Mouse (Mus musculus): Measurements from ENCODE around the gene AB124611. TPM values are rescaled to one million over a fixed set of nuclear protein-coding genes. Genes with fewer than 3 reads are reported as not detected.

Gene AB124611
- total and polyA plus RNA-seq, 2 experiments from 2014 or later: 0.15 to 1.00 TPM

- peaks cover 7% of the 10 kb centered on the region for H3K4me1 ChIP-seq (ENCODE audit: control insufficient read depth, insufficient read depth)
- peak within 1 kb of the TSS; percentile 73 for H3K4me2 ChIP-seq (ENCODE audit: low read depth, low read length)
- no peak for TF ChIP-seq EP300 (IDR thresholded peaks at IDR 0.05; ENCODE audit: low read depth)
- TF ChIP-seq CTCF (IDR thresholded peaks at IDR 0.05; ENCODE audit: low read depth): no peak
- H3K9ac ChIP-seq (replicated peaks; ENCODE audit: low read depth, low read length): peak within 1 kb of the TSS; percentile 86
- no peaks in the 10 kb centered on the region for H3K27me3 ChIP-seq (ENCODE audit: control insufficient read depth, insufficient read depth, low read length)
- H3K36me3 ChIP-seq (replicated peaks; ENCODE audit: control insufficient read depth, insufficient read depth, low read length): 0 out of 2 replicates have a peak, but pooled peaks cover 6% of the 10 kb centered on the region
- H3K9me3 ChIP-seq (replicated peaks; ENCODE audit: control insufficient read depth, low read length): no peaks in the 10 kb centered on the region
- DNase-seq (ENCODE audit: low spot score): no peak
- WGBS: 0% methylated on average over 3 of the region's 52 CpGs
- peak within 1 kb of the TSS; percentile 84 for H3K4me3 ChIP-seq (ENCODE audit: low read depth, low read length)
- no peak for ATAC-seq (ENCODE audit: insufficient read depth, low read depth)
- peak within 1 kb of the TSS; percentile 99 for H3K27ac ChIP-seq (ENCODE audit: low read depth)
Observed at GRCm38 (mm10) chr9:21546789-21547074, 20.8 kb downstream of the AB124611 start, which contains the start of gene Carm1. Gene Carm1 (plus strand): TSS chr9:21546894.

GRCm38 (mm10) chr9:21547075-21547941, 21.3 kb downstream of the AB124611 start:
- Histone ChIP-seq H3K27me3 (ENCODE audit: control insufficient read depth, insufficient read depth, low read length) (no peaks in the 10 kb centered on the region), H3K4me3 (ENCODE audit: low read depth, low read length) (peak overlapping the region; percentile 84), H3K9ac (replicated peaks; ENCODE audit: low read depth, low read length) (peak overlapping the region; percentile 86), H3K36me3 (replicated peaks; ENCODE audit: control insufficient read depth, insufficient read depth, low read length) (0 out of 2 replicates have a peak, but pooled peaks cover 6% of the 10 kb centered on the region), H3K4me1 (ENCODE audit: control insufficient read depth, insufficient read depth) (peaks cover 7% of the 10 kb centered on the region), H3K9me3 (replicated peaks; ENCODE audit: control insufficient read depth, low read length) (no peaks in the 10 kb centered on the region), H3K27ac (ENCODE audit: low read depth) (peak overlapping the region; percentile 99), H3K4me2 (ENCODE audit: low read depth, low read length) (peak overlapping the region; percentile 73)
- ATAC-seq (ENCODE audit: insufficient read depth, low read depth): peak; percentile 25
- TF ChIP-seq CTCF (IDR thresholded peaks at IDR 0.05; ENCODE audit: low read depth) (no peak), EP300 (IDR thresholded peaks at IDR 0.05; ENCODE audit: low read depth) (no peak)
- DNase-seq (ENCODE audit: low spot score): peak; percentile 46
- under 1% methylated on average over 36 of the region's 66 CpGs for WGBS

GRCm38 (mm10) chr9:21551049-21551448, 25.1 kb downstream of the AB124611 start:
- Histone ChIP-seq H3K4me2 (ENCODE audit: low read depth, low read length) (no peak overlapping the region), H3K9me3 (replicated peaks; ENCODE audit: control insufficient read depth, low read length) (no peaks in the 10 kb centered on the region), H3K36me3 (replicated peaks; ENCODE audit: control insufficient read depth, insufficient read depth, low read length) (0 out of 2 replicates have a peak, but pooled peaks cover 6% of the 10 kb centered on the region), H3K4me1 (ENCODE audit: control insufficient read depth, insufficient read depth) (peaks cover 12% of the 10 kb centered on the region), H3K27ac (ENCODE audit: low read depth) (no peak overlapping the region), H3K9ac (replicated peaks; ENCODE audit: low read depth, low read length) (no peak overlapping the region), H3K4me3 (ENCODE audit: low read depth, low read length) (no peak overlapping the region), H3K27me3 (ENCODE audit: control insufficient read depth, insufficient read depth, low read length) (no peaks in the 10 kb centered on the region)
- no peak for ATAC-seq (ENCODE audit: insufficient read depth, low read depth)
- 88% methylated on average over 2 of the region's 2 CpGs for WGBS
- no peak for DNase-seq (ENCODE audit: low spot score)
- no peak for TF ChIP-seq EP300 (IDR thresholded peaks at IDR 0.05; ENCODE audit: low read depth)

GRCm38 (mm10) chr9:21553607-21554273, 27.8 kb downstream of the AB124611 start:
- no peak for DNase-seq (ENCODE audit: low spot score)
- no peak overlapping the region for H3K4me2 ChIP-seq (ENCODE audit: low read depth, low read length)
- ATAC-seq (ENCODE audit: insufficient read depth, low read depth): no peak
- no peak overlapping the region for H3K9ac ChIP-seq (replicated peaks; ENCODE audit: low read depth, low read length)
- 0 out of 2 replicates have a peak, but pooled peaks cover 6% of the 10 kb centered on the region for H3K36me3 ChIP-seq (replicated peaks; ENCODE audit: control insufficient read depth, insufficient read depth, low read length)
- 79% methylated on average over 6 of the region's 6 CpGs for WGBS
- no peak overlapping the region for H3K4me3 ChIP-seq (ENCODE audit: low read depth, low read length)
- TF ChIP-seq EP300 (IDR thresholded peaks at IDR 0.05; ENCODE audit: low read depth) (no peak), CTCF (IDR thresholded peaks at IDR 0.05; ENCODE audit: low read depth) (no peak)
- no peaks in the 10 kb centered on the region for H3K9me3 ChIP-seq (replicated peaks; ENCODE audit: control insufficient read depth, low read length)
- H3K4me1 ChIP-seq (ENCODE audit: control insufficient read depth, insufficient read depth): peaks cover 17% of the 10 kb centered on the region
- H3K27ac ChIP-seq (ENCODE audit: low read depth): no peak overlapping the region
- H3K27me3 ChIP-seq (ENCODE audit: control insufficient read depth, insufficient read depth, low read length): no peaks in the 10 kb centered on the region

- no peak for TF ChIP-seq CTCF (IDR thresholded peaks at IDR 0.05; ENCODE audit: low read depth)
- no peak for TF ChIP-seq EP300 (IDR thresholded peaks at IDR 0.05; ENCODE audit: low read depth)
- Histone ChIP-seq H3K4me2 (ENCODE audit: low read depth, low read length) (no peak overlapping the region), H3K4me3 (ENCODE audit: low read depth, low read length) (no peak overlapping the region), H3K9me3 (replicated peaks; ENCODE audit: control insufficient read depth, low read length) (no peaks in the 10 kb centered on the region), H3K9ac (replicated peaks; ENCODE audit: low read depth, low read length) (no peak overlapping the region), H3K27me3 (ENCODE audit: control insufficient read depth, insufficient read depth, low read length) (no peaks in the 10 kb centered on the region), H3K27ac (ENCODE audit: low read depth) (0 out of 2 replicates have a peak overlapping the region, but pooled peaks have one; percentile 16), H3K4me1 (ENCODE audit: control insufficient read depth, insufficient read depth) (peaks cover 18% of the 10 kb centered on the region), H3K36me3 (replicated peaks; ENCODE audit: control insufficient read depth, insufficient read depth, low read length) (0 out of 2 replicates have a peak, but pooled peaks cover 2% of the 10 kb centered on the region)
- WGBS: 90% methylated on average over 6 of the region's 6 CpGs
- ATAC-seq (ENCODE audit: insufficient read depth, low read depth) (no peak), DNase-seq (ENCODE audit: low spot score) (no peak)
Observed at GRCm38 (mm10) chr9:21555198-21555742, 29.3 kb downstream of the AB124611 start.
